In genomic region chr3:130057569-130058345, GRCm38 (mm10) we compare ENCODE assay signal across 22 mouse cellular contexts. TPM values are rescaled to one million over a fixed set of nuclear protein-coding genes. Genes with fewer than 3 reads are reported as not detected.
A peak's percentile ranks its signal among the peaks of the same experiment; 100 is the strongest.
DNase-seq lines count a peak whose midpoint lies in the region; ATAC-seq and TF ChIP-seq lines count a peak whose summit lies in the region.
"Had no signal": no experiment of that assay in that cellular context is flagged by ENCODE, and none has a peak within 500 bp of the region (broad histone marks: within the 10 kb centered on the region; RNA-seq: fewer than 3 reads in every experiment).

No protein-coding gene starts in this region.

- no peaks in the 10 kb centered on the region for H3K9me3 ChIP-seq in forebrain, embryonic 13.5 days (replicated peaks)
- H3K9me3 ChIP-seq in forebrain, embryonic 10.5 days = no peaks in the 10 kb centered on the region
- no peaks in the 10 kb centered on the region for H3K9me3 ChIP-seq in heart, embryonic 15.5 days (replicated peaks)
- no peaks in the 10 kb centered on the region for H3K9me3 ChIP-seq in kidney, embryonic 16.5 days (ENCODE audit: low read length)
- H3K9me3 ChIP-seq: intestine, embryonic 15.5 days; limb, embryonic 15.5 days; megakaryocyte, embryonic 14.5 days had no signal

- ATAC-seq in forebrain, embryonic 13.5 days = no peak
- ATAC-seq in heart, embryonic 15.5 days (replicated peaks; ENCODE audit: insufficient number of reproducible peaks, insufficient read depth, low FRiP score, low read depth) = no peak
- ATAC-seq in kidney, embryonic 16.5 days (ENCODE audit: low FRiP score, low TSS enrichment) = no peak
- ATAC-seq: forebrain, embryonic 14.5 days; intestine, embryonic 15.5 days; liver, postnatal 0 days; midbrain, embryonic 16.5 days; Patski had no signal

- no peak for TF ChIP-seq CTCF in heart, adult 2 months (IDR thresholded peaks at IDR 0.05)

- no peaks in the 10 kb centered on the region for H3K27me3 ChIP-seq in forebrain, embryonic 13.5 days
- no peaks in the 10 kb centered on the region for H3K27me3 ChIP-seq in forebrain, embryonic 10.5 days (ENCODE audit: poor library complexity, severe bottlenecking)
- H3K27me3 ChIP-seq in heart, embryonic 15.5 days = no peaks in the 10 kb centered on the region
- no peaks in the 10 kb centered on the region for H3K27me3 ChIP-seq in heart, adult 2 months (ENCODE audit: control insufficient read depth, insufficient read depth, low read length)
- H3K27me3 ChIP-seq in kidney, embryonic 16.5 days (ENCODE audit: insufficient read depth, low read length) = no peaks in the 10 kb centered on the region
- H3K27me3 ChIP-seq in myocyte (ENCODE audit: control insufficient read depth, insufficient read depth, insufficient read length) = no peaks in the 10 kb centered on the region
- H3K27me3 ChIP-seq: intestine, embryonic 15.5 days; limb, embryonic 15.5 days; Patski had no signal

- H3K36me3 ChIP-seq in forebrain, embryonic 13.5 days (ENCODE audit: poor library complexity, severe bottlenecking) = no peaks in the 10 kb centered on the region; the same call in 1 of the 2 replicates
- H3K36me3 ChIP-seq in forebrain, embryonic 10.5 days (replicated peaks) = peaks cover 34% of the 10 kb centered on the region
- no peaks in the 10 kb centered on the region for H3K36me3 ChIP-seq in heart, embryonic 15.5 days
- peaks cover 24% of the 10 kb centered on the region for H3K36me3 ChIP-seq in heart, adult 2 months (ENCODE audit: control insufficient read depth, insufficient read depth, low read length)
- no peaks in the 10 kb centered on the region for H3K36me3 ChIP-seq in kidney, embryonic 16.5 days (ENCODE audit: insufficient read depth, low read length)
- no peaks in the 10 kb centered on the region for H3K36me3 ChIP-seq in myocyte (ENCODE audit: control insufficient read depth, insufficient read depth)
- H3K36me3 ChIP-seq: intestine, embryonic 15.5 days had no signal

- H3K4me2 ChIP-seq in forebrain, embryonic 13.5 days = peak overlapping the region; percentile 71; the same call in 1 of the 2 replicates
- peak overlapping the region; percentile 76 for H3K4me2 ChIP-seq in heart, embryonic 15.5 days
- H3K4me2 ChIP-seq in kidney, embryonic 16.5 days (replicated peaks; ENCODE audit: low read depth, low read length) = peak overlapping the region; percentile 12; the same call in 1 of the 2 replicates
- H3K4me2 ChIP-seq in myocyte (ENCODE audit: low read depth) = peak overlapping the region; percentile 87
- H3K4me2 ChIP-seq: limb, embryonic 15.5 days had no signal

- H3K27ac ChIP-seq in forebrain, embryonic 13.5 days = no peak overlapping the region
- no peak overlapping the region for H3K27ac ChIP-seq in forebrain, embryonic 10.5 days
- peak overlapping the region; percentile 59 for H3K27ac ChIP-seq in heart, embryonic 15.5 days
- no peak overlapping the region for H3K27ac ChIP-seq in heart, adult 2 months
- 0 out of 2 replicates have a peak overlapping the region, but pooled peaks have one; percentile 8 for H3K27ac ChIP-seq in kidney, embryonic 16.5 days (ENCODE audit: low read length)
- H3K27ac ChIP-seq: hindbrain, embryonic 14.5 days; intestine, embryonic 15.5 days; limb, embryonic 15.5 days had no signal

- peak overlapping the region; percentile 30; the same call in 1 of the 2 replicates for H3K9ac ChIP-seq in forebrain, embryonic 13.5 days
- H3K9ac ChIP-seq in heart, embryonic 15.5 days = no peak overlapping the region; the same call in 1 of the 2 replicates
- H3K9ac ChIP-seq in heart, adult 2 months (ENCODE audit: low read depth, low read length) = no peak overlapping the region
- H3K9ac ChIP-seq in kidney, embryonic 16.5 days (replicated peaks; ENCODE audit: low read length) = 0 out of 2 replicates have a peak overlapping the region, but pooled peaks have one; percentile 14
- H3K9ac ChIP-seq: hindbrain, embryonic 14.5 days; intestine, embryonic 15.5 days; limb, embryonic 15.5 days; liver, postnatal 0 days had no signal

- H3K79me2 ChIP-seq in heart, adult 2 months (replicated peaks; ENCODE audit: control insufficient read depth, insufficient read depth, low read length) = peaks cover 6% of the 10 kb centered on the region; the same call in 1 of the 2 replicates
- H3K79me2 ChIP-seq in myocyte (ENCODE audit: control insufficient read depth, insufficient read depth) = peaks cover 76% of the 10 kb centered on the region

- WGBS in forebrain, embryonic 13.5 days = 66% methylated on average over 14 of the region's 14 CpGs
- 85% methylated on average over 14 of the region's 14 CpGs for WGBS in forebrain, embryonic 10.5 days
- WGBS in heart, embryonic 15.5 days = 52% methylated on average over 14 of the region's 14 CpGs
- WGBS in heart, adult 2 months = 42% methylated on average over 14 of the region's 14 CpGs
- 42% methylated on average over 14 of the region's 14 CpGs for WGBS in kidney, embryonic 16.5 days

- H3ac ChIP-seq in myocyte (ENCODE audit: control insufficient read depth, insufficient read length) = no peak overlapping the region

- H3K4me3 ChIP-seq in forebrain, embryonic 13.5 days = no peak overlapping the region
- H3K4me3 ChIP-seq in forebrain, embryonic 10.5 days = no peak overlapping the region; the same call in 1 of the 2 replicates
- H3K4me3 ChIP-seq in heart, embryonic 15.5 days = 0 out of 2 replicates have a peak overlapping the region, but pooled peaks have one; percentile 7
- H3K4me3 ChIP-seq in heart, adult 2 months = no peak overlapping the region
- no peak overlapping the region for H3K4me3 ChIP-seq in kidney, embryonic 16.5 days (ENCODE audit: low read length)
- no peak overlapping the region for H3K4me3 ChIP-seq in myocyte
- H3K4me3 ChIP-seq: intestine, embryonic 15.5 days; limb, embryonic 15.5 days had no signal

- no peak for TF ChIP-seq EP300 in heart, adult 2 months (IDR thresholded peaks at IDR 0.05; ENCODE audit: insufficient read depth, low read depth, low read length)

- intact Hi-C loops in heart, adult 2 months (cut with DNase I) = loop anchor here (10.0 kb wide), 1 partner anchor 333 kb away; no protein-coding TSS in a partner anchor

- peaks cover 47% of the 10 kb centered on the region for H3K4me1 ChIP-seq in forebrain, embryonic 13.5 days
- peaks cover 56% of the 10 kb centered on the region for H3K4me1 ChIP-seq in forebrain, embryonic 10.5 days
- peaks cover 66% of the 10 kb centered on the region for H3K4me1 ChIP-seq in heart, embryonic 15.5 days (replicated peaks)
- peaks cover 29% of the 10 kb centered on the region for H3K4me1 ChIP-seq in heart, adult 2 months (ENCODE audit: control insufficient read depth, insufficient read depth, low read length)
- peaks cover 74% of the 10 kb centered on the region for H3K4me1 ChIP-seq in kidney, embryonic 16.5 days (ENCODE audit: insufficient read depth, low read length)

- DNase-seq in forebrain, embryonic 10.5 days (ENCODE audit: extremely low spot score, low spot score) = no peak
- no peak for DNase-seq in heart, adult 2 months
- DNase-seq in kidney, adult 18-20 months = no peak
- no peak for DNase-seq in cerebellum, postnatal 14 days
- DNase-seq: adrenal gland, adult 8-10 months; cerebellum, adult 9-10 months; gastrocnemius, postnatal 14 days; kidney, postnatal 25 days; liver, postnatal 0 days; lung, postnatal 14 days; right cerebral cortex, adult 18-20 months had no signal

- TF ChIP-seq POLR2A in heart, adult 2 months (IDR thresholded peaks at IDR 0.05; ENCODE audit: insufficient read depth, low read depth, low read length) = no peak
- TF ChIP-seq POLR2A in myocyte (IDR thresholded peaks at IDR 0.05; ENCODE audit: insufficient read length, low read depth) = no peak

TF ChIP-seq in myocyte, 11 proteins besides CTCF, POLR2A, EP300 and RAD21:
- TF ChIP-seq CEBPB (IDR thresholded peaks at IDR 0.05; ENCODE audit: insufficient read depth, poor library complexity, severe bottlenecking) = no peak
- no peak for TF ChIP-seq REST (IDR thresholded peaks at IDR 0.05; ENCODE audit: insufficient read depth, insufficient read length)
- TF ChIP-seq MYOD1 (IDR thresholded peaks at IDR 0.05; ENCODE audit: control insufficient read depth in 1 of 3, insufficient read length in 2 of 3, low read depth in 2 of 3) = no peak
- no peak for TF ChIP-seq MAX (IDR thresholded peaks at IDR 0.05; ENCODE audit: low read depth)
- no peak for TF ChIP-seq USF1 (IDR thresholded peaks at IDR 0.05; ENCODE audit: low read depth)
- TF ChIP-seq E2F4 (IDR thresholded peaks at IDR 0.05; ENCODE audit: insufficient read depth) = no peak
- TF ChIP-seq SRF (IDR thresholded peaks at IDR 0.05; ENCODE audit: control insufficient read depth, insufficient read length, low read depth) = no peak
- TF ChIP-seq TCF3 (IDR thresholded peaks at IDR 0.05; ENCODE audit: insufficient read length, low read depth) = no peak
- TF ChIP-seq POLR2AphosphoS2 (IDR thresholded peaks at IDR 0.05; ENCODE audit: insufficient read length, low read depth) = no peak
- no peak for TF ChIP-seq MYOG (IDR thresholded peaks at IDR 0.05; ENCODE audit: control insufficient read depth in 1 of 3, insufficient read depth in 1 of 3, insufficient read length in 2 of 3, low read depth in 2 of 3)
- no peak for TF ChIP-seq TCF12 (IDR thresholded peaks at IDR 0.05; ENCODE audit: insufficient read depth, poor library complexity, severe bottlenecking)

RNA-seq across cellular contexts. Expression of gene Sec24b, which starts 3.6 kb away (rescaled TPM):
- polyA plus RNA-seq in forebrain, embryonic 13.5 days (2015; fragmentation: Nextera tagmentation; extraction: Ambion mirVana) = 23.9 and 29.1 TPM in 2 replicates
- polyA plus RNA-seq in forebrain, embryonic 10.5 days (2016; fragmentation: Nextera tagmentation; extraction: Ambion mirVana) = 36.1 and 36.6 TPM in 2 replicates
- 19.3 and 28.9 TPM in 2 replicates for polyA plus RNA-seq in heart, embryonic 15.5 days (2015; fragmentation: Nextera tagmentation; extraction: Ambion mirVana)
- total RNA-seq in heart, adult 2 months (2021) = 10 to 100 TPM; 30.8 to 33.2 TPM
- polyA plus RNA-seq in heart, adult 2 months (2012; rRNA removed) = 29.8 and 36.2 TPM in 2 replicates
- polyA plus RNA-seq in kidney, embryonic 16.5 days (2015; fragmentation: Nextera tagmentation; extraction: Ambion mirVana) = 35.3 and 41.1 TPM in 2 replicates
- 21.4 TPM for polyA plus RNA-seq in myocyte (2012; fragmentation: generic; extraction: Trizol)

Comparison
In these comparisons a context has a peak if more than half of its experiments do, and no peak if none do; other contexts are left out.
1. H3K27ac ChIP-seq: peak in heart, embryonic 15.5 days (single experiment) and kidney, embryonic 16.5 days (single experiment); none in forebrain, embryonic 13.5 days (single experiment), forebrain, embryonic 10.5 days (single experiment) and heart, adult 2 months (single experiment).
2. H3K4me2 ChIP-seq: peak in every context shown above with its lines; median percentile 87 in myocyte; 76 in heart, embryonic 15.5 days; 71 in forebrain, embryonic 13.5 days; 12 in kidney, embryonic 16.5 days.
3. H3K9ac ChIP-seq: peak in forebrain, embryonic 13.5 days (single experiment) and kidney, embryonic 16.5 days (single experiment); none in heart, embryonic 15.5 days (single experiment) and heart, adult 2 months (single experiment).